Mouse (Mus musculus): Measurements from ENCODE around the gene Rnls. TPM values are rescaled to one million over a fixed set of nuclear protein-coding genes. Genes with fewer than 3 reads are reported as not detected.

The Rnls gene
- total and polyA plus RNA-seq, 3 experiments = 1.2 to 4.3 (median 3.9) TPM

DNA sequence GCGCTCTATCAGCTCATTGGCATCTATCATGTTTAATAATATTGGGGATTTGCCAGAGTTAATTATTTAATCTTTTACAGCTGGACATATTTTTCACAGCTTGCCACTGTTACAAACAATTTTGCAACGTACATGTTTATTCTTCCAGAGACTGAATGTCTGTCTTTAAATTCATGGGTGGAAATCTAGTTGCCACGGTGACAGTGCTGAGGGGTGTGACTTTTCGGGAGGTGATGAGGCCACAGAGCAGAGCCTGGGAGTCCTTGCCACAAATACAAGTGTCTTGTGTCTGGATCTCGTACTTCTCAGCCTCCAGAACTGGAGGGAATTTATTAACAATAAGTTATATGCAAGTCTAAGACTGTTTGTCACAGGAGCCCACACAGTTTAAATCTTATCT lies 212.5 kb downstream of the Rnls start:
- DNase-seq = no peak

DNA sequence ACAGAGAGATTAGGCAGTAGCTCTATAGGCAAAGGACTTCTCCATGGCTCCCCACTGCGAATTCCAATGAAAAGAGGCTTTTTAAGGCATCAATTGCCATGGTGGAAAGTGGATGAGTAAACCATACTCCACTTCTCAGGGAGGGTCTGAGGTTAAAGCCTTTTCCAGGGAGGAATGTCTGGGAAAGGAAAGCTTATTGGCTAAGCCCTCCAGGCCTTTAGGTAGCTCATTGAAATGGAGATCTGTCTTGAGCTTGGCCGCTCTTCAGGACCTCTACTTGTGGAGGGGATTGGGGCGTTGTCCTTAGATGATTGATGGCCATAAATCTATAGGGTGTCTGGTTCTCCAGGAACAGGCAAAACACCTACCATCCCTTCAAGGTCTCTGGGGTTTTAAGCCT lies 213.2 kb downstream of the Rnls start:
- DNase-seq = no peak

DNA sequence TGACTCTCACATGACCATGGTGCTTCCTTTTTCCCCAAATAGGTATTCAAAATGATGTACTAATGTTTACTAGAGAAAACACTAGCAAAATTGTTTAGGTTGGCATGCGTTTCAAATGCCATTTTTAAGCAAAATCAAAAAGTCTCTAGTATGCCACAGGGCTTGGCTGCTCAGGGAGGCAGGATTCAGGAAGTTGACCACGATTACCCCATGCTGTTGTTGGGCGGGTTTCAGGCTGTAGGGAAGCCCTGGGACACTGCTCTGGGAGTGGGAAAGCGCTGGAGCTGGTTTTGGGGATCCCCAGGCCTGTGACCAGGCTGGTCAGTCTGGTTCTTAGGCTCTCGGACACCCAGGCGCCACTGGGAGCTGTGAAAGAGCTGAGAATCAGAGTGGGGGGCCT lies 213.7 kb downstream of the Rnls start:
- DNase-seq = no peak

DNA sequence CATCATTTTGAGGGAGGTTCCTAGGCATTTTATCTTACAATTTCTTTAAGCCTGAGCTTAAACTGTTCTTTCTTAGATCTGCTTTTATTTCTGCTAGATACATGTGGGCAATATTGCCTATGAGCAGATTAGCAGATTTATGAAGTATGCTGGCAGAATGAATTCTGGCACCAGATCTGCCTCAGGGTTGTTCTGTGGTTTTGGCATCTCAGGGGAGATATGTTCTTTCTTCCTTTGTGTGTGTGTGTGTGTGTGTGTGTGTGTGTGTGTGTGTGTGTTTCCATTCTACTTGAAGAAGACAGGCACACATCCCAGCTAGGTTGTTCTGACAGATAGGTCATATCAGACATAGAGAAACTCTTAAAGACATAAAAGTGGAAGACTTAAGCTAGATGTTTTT lies 218.1 kb downstream of the Rnls start:
- no peak for DNase-seq

DNA sequence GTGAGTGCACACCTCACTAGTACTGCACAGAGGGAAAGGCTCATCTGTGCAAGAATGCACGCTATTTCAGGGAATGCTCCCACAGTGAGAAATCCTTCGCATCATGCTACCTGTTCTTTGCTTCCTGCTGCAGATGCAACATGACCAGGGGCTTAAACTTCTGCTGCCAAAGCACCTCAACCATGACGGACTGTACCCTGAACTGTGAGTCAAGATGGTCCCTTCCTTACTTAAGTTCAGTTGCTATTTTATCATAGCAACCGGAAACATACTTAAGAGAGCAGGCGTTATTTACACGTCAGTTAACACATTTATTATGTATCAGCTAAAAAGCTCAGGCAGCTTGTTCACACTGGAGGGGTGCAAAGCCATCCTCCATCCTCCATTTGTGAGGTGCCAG lies 222.2 kb downstream of the Rnls start:
- DNase-seq = no peak

DNA sequence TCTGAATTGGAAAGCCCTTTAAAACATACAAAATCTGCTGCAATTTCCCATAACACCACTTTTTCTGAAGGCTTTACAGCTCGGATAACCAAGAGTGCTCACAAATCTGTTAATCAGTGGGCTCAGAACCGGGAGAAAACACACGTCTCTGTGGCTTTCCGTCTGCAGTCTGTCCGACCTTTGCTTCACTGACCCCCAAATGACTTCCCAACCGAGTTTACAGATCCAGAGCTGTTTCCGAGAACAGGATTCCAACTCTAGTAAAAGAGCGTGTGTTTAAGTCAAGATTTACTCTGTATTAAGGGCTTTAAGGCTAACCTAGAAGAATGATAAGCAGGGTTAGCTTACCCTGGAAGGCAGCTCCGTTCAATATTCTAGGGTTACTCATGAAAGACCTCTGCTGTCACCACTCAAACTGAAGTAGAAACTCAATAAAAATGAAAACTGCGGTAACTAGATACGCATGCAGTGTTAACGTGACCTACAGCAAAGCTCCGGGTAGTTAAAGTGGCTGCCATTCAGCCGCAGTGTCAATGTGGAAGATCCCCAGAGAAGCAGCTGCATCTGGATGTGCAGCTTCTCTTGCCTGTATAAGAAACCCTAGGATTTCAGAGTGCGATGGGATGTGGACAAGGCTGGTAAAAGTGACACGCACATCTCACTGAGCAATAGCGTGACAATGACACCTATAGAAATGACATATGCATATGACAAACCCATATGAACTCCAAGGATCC lies 224.4 kb downstream of the Rnls start:
- DNase-seq = no peak

DNA sequence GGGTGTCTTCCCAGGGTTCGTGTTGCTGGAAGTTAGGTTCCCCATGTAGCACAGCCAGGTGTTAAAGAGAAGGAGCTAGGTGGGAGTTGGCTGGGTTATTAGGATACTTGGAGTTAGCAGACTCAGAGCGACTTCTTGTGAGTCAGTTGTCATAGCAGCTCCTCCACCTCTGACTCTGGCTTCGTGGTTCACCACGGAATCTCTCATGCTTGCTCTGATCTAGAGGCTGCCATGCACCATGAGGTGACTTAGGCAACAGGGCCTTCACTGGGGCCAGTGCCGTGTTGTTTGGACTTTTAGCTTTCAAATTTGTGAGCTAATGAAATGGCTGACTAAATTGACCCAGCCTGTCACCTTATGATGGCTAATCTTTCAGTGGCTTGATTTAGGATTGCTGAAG lies 227.3 kb downstream of the Rnls start:
- no peak for DNase-seq

DNA sequence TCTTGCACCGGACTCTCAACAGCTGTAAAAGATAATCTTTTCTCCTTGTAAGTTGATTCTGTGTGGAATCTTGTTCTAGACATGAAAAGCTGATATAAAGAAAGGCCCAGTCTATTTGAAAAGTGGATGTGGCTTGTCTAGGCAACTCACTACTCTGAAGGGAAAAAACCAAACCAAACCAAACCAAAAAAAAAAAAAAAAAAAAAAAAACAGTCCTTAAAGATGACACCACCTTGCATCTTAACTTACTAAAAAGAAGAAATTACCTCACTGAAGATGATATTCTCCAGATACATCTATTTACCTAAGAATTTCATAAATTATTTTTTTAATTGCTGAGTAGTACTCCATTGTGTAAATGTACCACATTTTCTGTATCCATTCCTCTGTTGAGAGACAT lies 230.2 kb downstream of the Rnls start:
- DNase-seq = no peak

DNA sequence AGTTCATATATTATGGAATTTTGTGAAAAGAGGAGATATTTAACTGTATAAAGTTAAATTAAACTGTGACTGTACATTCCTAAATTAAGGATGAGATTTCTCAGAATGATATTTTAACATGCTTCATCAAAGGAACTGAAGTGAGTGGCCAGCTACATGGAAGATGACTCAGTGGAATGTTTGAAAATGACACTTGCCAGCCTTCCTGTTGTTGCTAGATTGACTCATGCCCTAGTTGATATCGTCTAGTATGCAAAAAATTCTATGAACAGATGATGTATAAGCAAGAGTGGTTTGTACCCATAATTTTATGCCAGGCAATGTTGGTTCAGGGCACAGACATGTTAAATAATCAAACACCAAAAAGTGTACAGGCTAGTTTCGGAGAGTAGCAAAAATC lies 232.2 kb downstream of the Rnls start:
- DNase-seq = no peak

DNA sequence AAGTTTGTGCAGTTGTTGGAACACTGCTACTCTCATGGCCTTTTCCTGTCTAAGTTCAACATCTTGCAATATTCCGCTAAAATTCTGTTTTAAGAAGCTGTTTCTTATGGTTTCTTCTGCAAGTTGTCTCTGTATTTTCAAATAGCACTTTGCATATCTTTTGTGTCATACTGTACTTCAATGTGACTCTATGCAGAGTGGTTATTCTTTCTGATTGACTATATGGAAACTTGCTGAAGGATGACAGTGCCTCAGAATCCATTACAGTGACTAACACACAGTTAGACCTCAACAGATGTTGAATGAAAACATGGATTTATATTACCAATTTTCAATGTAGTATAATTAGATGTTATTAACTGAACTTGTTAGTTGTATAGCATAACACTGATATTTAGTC lies 232.9 kb downstream of the Rnls start:
- no peak for DNase-seq

DNA sequence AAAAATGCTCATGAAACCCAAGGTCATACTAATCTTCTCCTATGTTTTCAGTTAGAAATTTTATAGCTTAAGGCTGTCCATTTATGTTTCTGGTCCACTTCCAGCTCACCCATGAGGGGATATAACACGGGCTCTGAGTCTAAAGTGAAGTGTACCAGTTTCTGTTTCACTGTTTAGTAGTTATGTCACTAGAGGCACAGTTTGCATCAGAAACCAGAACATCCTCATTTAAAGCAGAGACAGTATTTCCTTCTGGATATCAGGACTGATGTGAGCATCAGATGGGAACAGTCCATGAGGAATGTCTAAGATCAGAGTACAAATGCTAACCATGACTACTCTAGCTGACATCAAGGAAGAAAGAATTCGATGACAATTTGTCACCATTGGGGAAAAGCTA lies 233.9 kb downstream of the Rnls start:
- no peak for DNase-seq

DNA sequence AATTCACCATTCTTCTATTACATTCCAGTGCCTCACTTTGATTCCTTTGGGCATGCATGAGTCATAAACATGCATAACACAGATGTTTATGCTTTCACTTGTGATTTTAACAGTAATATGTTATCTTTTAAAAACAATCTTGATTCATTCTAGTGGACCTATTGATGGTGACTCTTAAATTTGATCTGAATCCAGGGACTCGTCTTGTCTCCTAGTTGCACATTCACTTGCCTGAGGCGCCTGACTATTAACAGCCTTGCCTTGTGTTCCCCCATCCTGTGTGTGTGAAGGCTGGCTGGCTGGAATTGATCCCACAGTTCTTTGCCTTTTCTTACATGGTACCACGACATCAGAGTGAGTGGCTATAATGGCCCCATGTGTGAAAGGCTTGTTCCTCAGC lies 243.7 kb downstream of the Rnls start:
- DNase-seq = no peak

DNA sequence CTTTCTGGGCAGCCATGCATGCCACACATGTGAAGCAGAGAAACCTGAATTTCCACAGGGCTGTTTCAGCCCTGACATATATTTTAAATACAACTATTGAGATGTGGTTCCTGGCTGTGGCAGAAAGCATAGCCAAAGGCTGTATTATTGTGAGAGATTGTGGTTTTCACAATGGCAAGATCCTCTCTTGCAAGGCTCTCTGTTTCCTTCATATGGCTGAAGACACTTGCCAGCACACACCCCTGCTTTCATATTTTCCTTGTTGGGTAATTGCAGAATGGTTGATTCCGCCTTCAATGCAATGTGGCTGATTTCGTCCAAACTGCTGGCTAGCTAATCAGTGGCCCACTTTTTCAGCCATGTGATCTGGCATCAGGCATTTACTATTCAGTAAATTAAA lies 248.9 kb downstream of the Rnls start:
- DNase-seq = no peak

DNA sequence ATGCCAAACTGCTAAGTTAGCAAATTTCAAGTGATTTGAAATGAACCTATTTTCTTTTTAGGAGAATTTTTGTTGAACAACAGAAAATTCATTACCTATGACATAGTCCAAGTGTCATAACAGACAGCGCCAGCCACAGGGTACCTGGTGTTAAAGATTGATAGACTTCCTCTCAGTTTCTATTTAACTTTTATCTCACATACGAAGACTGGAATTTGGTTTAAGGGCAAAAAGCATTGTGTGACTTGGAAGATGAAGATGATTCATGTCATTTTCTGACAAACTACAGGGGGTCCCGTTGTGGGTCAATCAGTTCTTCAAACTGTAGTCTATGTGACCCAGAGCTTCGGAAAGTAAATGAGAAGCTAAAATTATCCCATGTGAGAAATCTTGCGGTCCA lies 254.8 kb downstream of the Rnls start:
- DNase-seq = no peak

DNA sequence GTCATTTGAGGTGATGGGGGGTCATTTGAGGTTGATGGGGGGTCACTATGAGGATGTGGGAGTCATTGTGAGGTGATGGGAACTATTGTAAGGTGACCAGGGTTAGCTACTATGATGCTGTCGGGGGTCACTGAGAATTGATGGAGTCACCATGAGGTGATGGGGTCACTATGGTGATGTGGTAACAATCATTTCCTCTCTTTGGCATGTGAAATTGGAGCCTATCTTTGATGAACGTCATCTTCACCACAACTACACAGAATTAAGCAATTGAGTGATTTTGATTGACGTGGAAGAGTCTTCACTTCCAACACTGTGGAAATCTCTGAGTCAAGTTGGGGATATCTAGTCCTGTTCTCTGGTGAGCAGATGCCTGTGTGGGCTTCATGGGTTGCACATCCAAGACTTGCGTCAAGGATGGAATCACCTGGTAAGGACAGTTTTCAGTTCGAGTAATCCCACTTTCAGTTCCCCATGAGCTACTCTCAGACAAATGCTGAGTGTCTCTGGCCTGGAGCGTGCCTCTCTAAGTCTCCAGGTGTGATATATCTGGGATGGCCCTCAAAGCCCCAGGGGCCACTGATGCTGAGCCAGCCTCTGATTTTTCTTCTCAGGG lies 269.4 kb downstream of the Rnls start:
- no peak for DNase-seq

DNA sequence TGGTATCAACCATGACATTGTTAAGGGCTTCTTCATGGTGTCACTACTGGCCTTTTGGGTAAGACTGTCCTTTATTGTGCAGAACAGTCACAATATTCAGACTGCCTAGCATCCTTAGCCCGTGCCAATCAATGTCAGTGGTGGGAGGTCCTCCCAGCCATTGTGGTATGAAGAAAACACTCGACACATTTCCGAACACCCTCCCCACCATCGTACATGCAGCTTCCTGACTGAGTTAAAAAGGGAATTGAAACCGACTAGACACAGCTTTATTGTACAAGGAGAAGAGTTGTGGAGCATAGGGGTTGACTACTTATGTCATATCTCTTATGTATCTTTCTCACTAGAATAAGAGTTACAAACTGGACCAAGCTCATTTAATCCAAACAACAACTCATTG lies 272.1 kb downstream of the Rnls start:
- DNase-seq = no peak

DNA sequence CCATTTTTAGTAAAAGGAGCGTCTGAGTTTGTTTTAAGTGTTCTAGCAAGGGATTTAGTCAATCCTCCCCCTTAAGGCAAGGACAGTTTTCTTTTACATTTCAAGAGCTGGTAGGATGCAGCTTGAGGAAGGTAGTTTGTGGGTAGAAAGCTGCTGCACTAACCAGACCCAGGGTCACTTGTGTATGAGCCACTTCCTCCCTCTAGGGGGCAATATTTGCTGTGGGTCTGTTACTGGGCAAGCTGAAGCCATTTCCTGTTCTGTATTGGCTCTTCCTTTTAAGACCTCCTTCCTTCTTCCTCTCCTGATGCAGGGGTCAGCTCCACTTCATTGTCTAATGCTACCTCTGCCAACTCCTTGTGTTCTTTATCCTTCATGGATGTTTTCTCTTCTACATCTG lies 273.2 kb downstream of the Rnls start:
- peak; percentile 25 for DNase-seq

DNA sequence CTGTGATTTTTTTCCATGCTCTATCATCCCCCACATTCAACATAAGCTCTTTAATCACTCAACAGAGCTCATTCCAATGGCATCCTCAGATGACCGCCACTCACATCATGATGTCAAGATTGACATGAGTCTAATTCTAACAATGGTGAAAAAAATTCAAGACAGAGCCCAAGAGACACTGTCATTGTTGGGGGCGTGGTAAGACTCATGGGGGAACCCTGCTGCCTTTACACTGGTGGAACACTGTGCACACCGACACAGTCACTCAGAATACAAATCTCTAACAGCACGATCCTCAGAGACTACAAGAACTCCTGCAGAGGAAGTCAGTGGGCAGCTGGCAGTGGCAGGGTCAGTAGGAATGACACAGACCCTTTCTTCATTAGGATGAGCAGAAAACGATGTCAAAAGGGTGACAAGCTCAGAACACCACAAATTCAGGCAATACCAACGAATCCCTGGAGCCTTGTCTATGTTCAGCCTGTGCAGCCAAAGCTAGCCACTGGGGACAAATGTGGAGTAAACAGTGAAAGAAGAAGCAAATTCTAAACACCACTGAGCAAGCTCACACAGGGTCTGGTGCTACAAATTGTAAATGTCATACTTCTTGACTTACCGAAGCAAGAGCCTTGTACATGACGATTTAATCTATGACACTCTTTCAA lies 277.3 kb downstream of the Rnls start:
- no peak for DNase-seq

DNA sequence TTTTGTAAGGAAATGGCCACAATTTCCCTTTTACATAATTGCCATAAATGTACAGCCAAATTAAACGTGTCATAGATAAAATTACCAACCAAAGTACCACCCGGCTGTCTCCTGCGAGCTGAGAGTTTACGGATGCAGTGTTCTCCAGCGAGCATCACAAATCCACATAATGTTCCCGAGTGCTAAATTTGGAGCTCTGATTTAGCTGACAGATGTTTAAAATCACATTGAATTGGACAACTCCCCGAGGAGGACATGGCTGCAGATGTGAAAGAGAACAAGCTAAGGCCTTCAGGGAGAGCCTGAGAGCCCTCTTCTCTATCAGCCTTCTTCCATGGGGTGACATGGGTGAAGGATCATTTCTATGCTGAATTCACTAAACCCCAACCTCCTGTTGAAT lies 278.3 kb downstream of the Rnls start:
- DNase-seq = no peak

DNA sequence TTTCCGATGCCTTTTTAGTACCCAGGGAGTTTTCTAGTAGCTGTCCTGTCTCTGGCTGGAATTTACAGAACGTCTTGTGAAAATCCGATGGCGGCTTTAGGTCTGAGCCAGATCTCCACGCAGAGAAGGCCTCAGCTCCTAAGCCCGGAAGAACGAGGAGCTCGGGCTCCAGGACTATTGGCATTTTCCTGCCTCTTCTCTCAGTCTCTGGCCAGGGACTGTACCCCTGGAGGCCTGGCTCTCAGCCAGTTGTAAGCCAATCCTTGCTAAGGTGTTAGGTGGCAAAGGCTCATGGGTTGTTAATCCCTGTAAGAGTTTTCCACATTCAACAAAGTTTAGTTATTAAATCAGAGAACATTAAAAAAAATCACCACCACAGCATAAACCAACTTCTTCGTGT lies 281.7 kb downstream of the Rnls start:
- DNase-seq = no peak

DNA sequence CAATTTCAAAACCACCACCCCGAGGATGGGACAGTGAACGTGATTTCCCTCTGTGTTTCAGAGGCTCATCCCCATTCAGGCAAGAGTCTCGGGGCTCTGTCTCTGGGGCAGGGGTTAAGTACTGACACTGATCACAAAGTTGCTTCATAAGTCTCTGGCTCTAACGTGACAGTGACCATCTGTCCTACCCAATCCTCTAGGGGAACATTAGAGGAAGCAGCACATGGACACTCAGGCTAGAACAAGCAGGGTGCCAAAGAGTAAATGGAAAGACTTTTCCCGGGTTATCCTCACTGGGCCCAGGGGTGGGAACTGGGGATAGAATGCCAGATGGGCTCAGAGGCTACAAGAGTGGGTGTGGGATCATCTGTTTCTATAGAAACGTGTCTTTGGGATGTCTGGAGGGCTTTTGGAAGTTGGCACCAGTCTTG lies 282.1 kb downstream of the Rnls start:
- no peak for DNase-seq

DNA sequence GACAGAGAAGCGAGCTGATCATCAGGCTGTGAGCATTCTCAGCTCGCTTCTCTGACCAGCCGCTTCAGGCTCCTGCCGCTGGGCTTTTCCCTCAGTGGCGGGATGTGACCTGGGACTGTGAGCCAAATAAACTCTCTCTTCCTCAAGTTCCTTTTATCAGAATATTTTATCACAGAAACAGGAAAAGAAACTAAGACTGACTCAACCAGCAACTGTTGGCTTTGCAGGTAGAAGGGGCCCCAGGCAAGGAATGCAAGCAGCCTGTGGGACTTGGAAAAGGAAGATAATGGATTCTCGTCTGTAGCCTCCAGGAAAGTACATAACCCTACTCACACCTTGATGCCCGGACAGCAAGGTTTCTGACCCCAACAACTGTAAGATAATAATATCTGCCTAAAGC lies 283.0 kb downstream of the Rnls start:
- no peak for DNase-seq

DNA sequence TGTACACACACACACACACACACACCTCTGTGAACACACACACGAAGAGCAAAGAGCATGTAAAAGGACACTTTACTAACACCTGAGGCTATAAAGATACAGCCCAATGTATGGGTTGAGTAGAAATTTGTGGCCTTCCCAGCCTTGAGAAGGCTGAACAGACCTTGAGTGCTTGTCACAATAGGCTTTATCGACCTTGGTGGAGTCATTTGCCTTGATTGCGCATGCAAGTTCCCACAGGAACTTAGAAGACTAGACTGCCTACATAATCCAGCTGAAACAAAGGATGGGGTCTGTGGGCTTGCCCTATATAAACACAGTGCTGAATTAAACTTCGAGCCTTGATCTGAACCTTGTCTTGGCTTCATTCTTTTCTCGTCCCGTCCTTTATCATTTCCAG lies 288.2 kb downstream of the Rnls start:
- DNase-seq = peak; percentile 54

DNA sequence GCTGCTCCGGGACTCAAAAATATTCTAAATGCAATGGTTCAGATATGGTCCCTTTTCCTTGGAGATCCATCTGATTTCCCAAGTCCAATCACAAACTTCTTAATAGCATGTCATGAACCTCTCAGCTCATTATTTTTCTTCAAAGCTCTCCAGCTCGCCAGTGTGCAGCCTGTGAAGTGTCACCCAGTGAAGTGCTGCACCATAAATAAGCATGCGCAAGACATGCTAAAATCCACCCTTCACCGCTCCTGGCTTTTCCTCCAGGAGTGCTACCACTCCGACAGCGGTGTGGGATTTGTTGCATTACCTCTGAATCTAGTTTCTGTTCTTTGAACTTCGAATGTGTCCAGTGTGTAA lies 289.3 kb downstream of the Rnls start:
- no peak for DNase-seq

Measured in adrenal gland, adult 2 months (tissue).